Mouse (Mus musculus): Measurements from ENCODE around the gene Pwwp2b.
A peak's percentile ranks its signal among the peaks of the same experiment; 100 is the strongest.

The Pwwp2b gene

GRCm38 (mm10) chr7:139247881-139248614 is at the start of gene Pwwp2b:
Gene Pwwp2b, plus strand, starts transcription at chr7:139248482.
- peak; percentile 69 for DNase-seq

GRCm38 (mm10) chr7:139200108-139200507 is 48.2 kb upstream of the Pwwp2b start:
- peak; percentile 73 for DNase-seq

GRCm38 (mm10) chr7:139201209-139201608 is 47.1 kb upstream of the Pwwp2b start:
- DNase-seq: no peak

GRCm38 (mm10) chr7:139208023-139208772 is 40.1 kb upstream of the Pwwp2b start:
- DNase-seq: no peak

GRCm38 (mm10) chr7:139208773-139209095 is 39.5 kb upstream of the Pwwp2b start:
- DNase-seq: no peak

GRCm38 (mm10) chr7:139211761-139212160 is 36.5 kb upstream of the Pwwp2b start:
- DNase-seq: no peak

- DNase-seq: peak; percentile 96
These were observed 35.2 kb upstream of the Pwwp2b start, which contains the start of the genes Lrrc27 and Stk32c for GRCm38 (mm10) chr7:139212754-139213745. Gene Lrrc27, plus strand, starts transcription at chr7:139212988. Gene Stk32c, minus strand, starts transcription at chr7:139213307.

GRCm38 (mm10) chr7:139213751-139214150 is 34.5 kb upstream of the Pwwp2b start:
- DNase-seq: no peak

- no peak for DNase-seq
These were observed 34.1 kb upstream of the Pwwp2b start for GRCm38 (mm10) chr7:139214160-139214559.

GRCm38 (mm10) chr7:139214596-139215340 is 33.5 kb upstream of the Pwwp2b start:
- DNase-seq: no peak

GRCm38 (mm10) chr7:139215516-139215915 is 32.8 kb upstream of the Pwwp2b start:
- no peak for DNase-seq

- DNase-seq: no peak
These were observed 32.3 kb upstream of the Pwwp2b start for GRCm38 (mm10) chr7:139215946-139216345.

GRCm38 (mm10) chr7:139216464-139216863 is 31.8 kb upstream of the Pwwp2b start:
- no peak for DNase-seq

GRCm38 (mm10) chr7:139217046-139217445 is 31.2 kb upstream of the Pwwp2b start:
- DNase-seq: no peak

GRCm38 (mm10) chr7:139218641-139219415 is 29.5 kb upstream of the Pwwp2b start:
- DNase-seq: peak; percentile 47

- DNase-seq: no peak
These were observed 28.8 kb upstream of the Pwwp2b start for GRCm38 (mm10) chr7:139219486-139219885.

GRCm38 (mm10) chr7:139220303-139220702 is 28.0 kb upstream of the Pwwp2b start:
- DNase-seq: no peak

- DNase-seq: no peak
These were observed 27.2 kb upstream of the Pwwp2b start for GRCm38 (mm10) chr7:139221072-139221471.

- no peak for DNase-seq
These were observed 26.4 kb upstream of the Pwwp2b start for GRCm38 (mm10) chr7:139221856-139222255.

- no peak for DNase-seq
These were observed 25.9 kb upstream of the Pwwp2b start for GRCm38 (mm10) chr7:139222341-139222740.

- no peak for DNase-seq
These were observed 24.2 kb upstream of the Pwwp2b start for GRCm38 (mm10) chr7:139224070-139224469.
